Mouse (Mus musculus) cerebellum, adult (tissue): ENCODE results near the gene Fgf8.

Experiments
- ATAC-seq: cut with Nextera tagmentation; 2 replicates; pipeline ENCODE4 v1.9.2; 2017; ENCODE audit warnings: mild to moderate bottlenecking, moderate library complexity, mixed read lengths; ENCODE audit not compliant: insufficient number of reproducible peaks, low FRiP score, low TSS enrichment

Fgf8 gene

GRCm38 (mm10) chr19:45734191-45734590, 8.5 kb downstream of the Fgf8 start:
- ATAC-seq: no peak

- no peak for ATAC-seq
Measured at GRCm38 (mm10) chr19:45733564-45733963, 9.2 kb downstream of the Fgf8 start.

- ATAC-seq: no peak
Measured at GRCm38 (mm10) chr19:45731658-45732057, 11.1 kb downstream of the Fgf8 start.

- no peak for ATAC-seq
Measured at GRCm38 (mm10) chr19:45730042-45730441, 12.7 kb downstream of the Fgf8 start.

GRCm38 (mm10) chr19:45727231-45727630, 15.5 kb downstream of the Fgf8 start:
- ATAC-seq: no peak

GRCm38 (mm10) chr19:45725677-45726277, 16.9 kb downstream of the Fgf8 start:
- ATAC-seq: no peak

- no peak for ATAC-seq
Measured at GRCm38 (mm10) chr19:45722188-45722587, 20.5 kb downstream of the Fgf8 start.

- no peak for ATAC-seq
Measured at GRCm38 (mm10) chr19:45718286-45718685, 24.4 kb downstream of the Fgf8 start.

- peak; percentile 79; the same call in 1 of the 2 replicates for ATAC-seq
Measured at GRCm38 (mm10) chr19:45717493-45718220, 25.1 kb downstream of the Fgf8 start.

GRCm38 (mm10) chr19:45708704-45709103, 34.0 kb downstream of the Fgf8 start:
- ATAC-seq: no peak

- ATAC-seq: no peak
Measured at GRCm38 (mm10) chr19:45696281-45696600, 46.5 kb downstream of the Fgf8 start.

- no peak for ATAC-seq
Measured at GRCm38 (mm10) chr19:45695496-45696280, 47.0 kb downstream of the Fgf8 start.

GRCm38 (mm10) chr19:45694056-45694455, 48.7 kb downstream of the Fgf8 start:
- ATAC-seq: no peak

- no peak for ATAC-seq
Measured at GRCm38 (mm10) chr19:45692211-45692610, 50.5 kb downstream of the Fgf8 start.

- ATAC-seq: no peak
Measured at GRCm38 (mm10) chr19:45691001-45691535, 51.6 kb downstream of the Fgf8 start.

GRCm38 (mm10) chr19:45687001-45687400, 55.7 kb downstream of the Fgf8 start:
- no peak for ATAC-seq
